8 mouse cellular contexts compared by ENCODE assay signal in genomic region chr13:42174827-42175420, GRCm38 (mm10).
DNase-seq lines count a peak whose midpoint lies in the region.

No protein-coding gene starts in this region.

- peak; percentile 50 to 58 for DNase-seq in layer of hippocampus, postnatal 10 days (ENCODE audit: low spot score in 2 of 2)
- no peak for DNase-seq in layer of hippocampus, adult 9-10 months (ENCODE audit: low spot score)
- DNase-seq in R1 (ENCODE audit: low read depth, low spot score) = peak; percentile 38
- DNase-seq in embryo, embryonic 11 days = peak; percentile 54
- peak; percentile 21 to 47 for DNase-seq in layer of hippocampus, postnatal 14 days (ENCODE audit: low spot score in 2 of 2)
- DNase-seq in right cerebral cortex, postnatal 10 days (ENCODE audit: low spot score in 2 of 2) = peak; percentile 72 to 74
- DNase-seq in urinary bladder, postnatal 36 days (ENCODE audit: low spot score in 2 of 2) = no peak
- DNase-seq in cerebellum, adult 11-12 months = no peak

Comparison
In these comparisons a context has a peak if more than half of its experiments do, and no peak if none do; other contexts are left out.
1. DNase-seq: peak in layer of hippocampus, postnatal 10 days (2 of 2), R1 (single experiment), embryo, embryonic 11 days (single experiment), layer of hippocampus, postnatal 14 days (2 of 2) and right cerebral cortex, postnatal 10 days (2 of 2); none in layer of hippocampus, adult 9-10 months (single experiment), urinary bladder, postnatal 36 days (0 of 2) and cerebellum, adult 11-12 months (single experiment).